Mouse (Mus musculus) kidney, postnatal 0 days (tissue): Measurements from ENCODE around the gene Ppp1cc. TPM values are rescaled to one million over a fixed set of nuclear protein-coding genes. Genes with fewer than 3 reads are reported as not detected.
A peak's percentile ranks its signal among the peaks of the same experiment; 100 is the strongest.

Experiments
- ATAC-seq: fragments of 200-750 bp; cut with Nextera tagmentation; replicated peaks from 2 replicates; pipeline ENCODE4 v1.8.0; 2017; ENCODE audit warnings: low read depth, moderate number of reproducible peaks, moderate TSS enrichment, moderate library complexity; ENCODE audit not compliant: low FRiP score
- DNase-seq: peaks from one replicate; pipeline ENCODE4 v3.0.0-alpha.2; 2016; ENCODE audit warnings: low spot score
- H3K27ac ChIP-seq: fragments of 300-500 bp; sonication (generic); 2 replicates; pipeline ENCODE4 v1.5.1; 2014; ENCODE audit warnings: mild to moderate bottlenecking
- H3K27me3 ChIP-seq: fragments of 300-500 bp; sonication (generic); 2 replicates; pipeline ENCODE4 v1.6.1; 2014; ENCODE audit warnings: low read length, mixed read lengths; ENCODE audit not compliant: insufficient read depth
- H3K36me3 ChIP-seq: fragments of 300-500 bp; sonication (generic); 2 replicates; pipeline ENCODE4 v1.6.1; 2014; ENCODE audit warnings: low read length, mixed read lengths; ENCODE audit not compliant: insufficient read depth
- H3K4me1 ChIP-seq: fragments of 300-500 bp; sonication (generic); replicated peaks from 2 replicates; pipeline ENCODE4 v1.6.1; 2014; ENCODE audit warnings: antibody characterized with exemption, low read length, mixed read lengths; ENCODE audit not compliant: insufficient read depth
- H3K4me2 ChIP-seq: fragments of 300-500 bp; sonication (generic); 2 replicates; pipeline ENCODE4 v1.6.1; 2014; ENCODE audit warnings: mild to moderate bottlenecking, low read length, moderate library complexity, mixed read lengths
- H3K4me3 ChIP-seq: fragments of 300-500 bp; sonication (generic); replicated peaks from 2 replicates; pipeline ENCODE4 v1.5.1; 2014; ENCODE audit warnings: low read depth, low read length
- H3K9ac ChIP-seq: fragments of 300-500 bp; sonication (generic); 2 replicates; pipeline ENCODE4 v1.6.1; 2014; ENCODE audit warnings: low read depth, low read length
- H3K9me3 ChIP-seq: fragments of 300-500 bp; sonication (generic); replicated peaks from 2 replicates; pipeline ENCODE4 v1.6.1; 2016; ENCODE audit warnings: low read length, inconsistent platforms, mixed read lengths
- CTCF ChIP-seq: IDR thresholded peaks from 2 replicates; pipeline ENCODE4 v1.5.1; 2016; ENCODE audit warnings: antibody characterized with exemption, low read depth, mild to moderate bottlenecking, moderate library complexity
- WGBS: fragments of 180-500 bp; shearing (Covaris S2); extraction: QIAGEN DNeasy Blood & Tissue Kit; methylation state at CpG from one replicate; pipeline ENCODE4 v1.1.7; 2014; 5-methylcytosine and 5-hydroxymethylcytosine counted together
- polyA plus RNA-seq: library from polyadenylated mRNA; unstranded; fragments of >200 nt; fragmentation: Nextera tagmentation; extraction: Ambion mirVana; gene quantifications from 2 replicates; pipeline ENCODE4 v1.2.1, GENCODE M21; 2015

The Ppp1cc gene
- polyA plus RNA-seq, 1 experiment from 2014 or later = 220 TPM

DNA sequence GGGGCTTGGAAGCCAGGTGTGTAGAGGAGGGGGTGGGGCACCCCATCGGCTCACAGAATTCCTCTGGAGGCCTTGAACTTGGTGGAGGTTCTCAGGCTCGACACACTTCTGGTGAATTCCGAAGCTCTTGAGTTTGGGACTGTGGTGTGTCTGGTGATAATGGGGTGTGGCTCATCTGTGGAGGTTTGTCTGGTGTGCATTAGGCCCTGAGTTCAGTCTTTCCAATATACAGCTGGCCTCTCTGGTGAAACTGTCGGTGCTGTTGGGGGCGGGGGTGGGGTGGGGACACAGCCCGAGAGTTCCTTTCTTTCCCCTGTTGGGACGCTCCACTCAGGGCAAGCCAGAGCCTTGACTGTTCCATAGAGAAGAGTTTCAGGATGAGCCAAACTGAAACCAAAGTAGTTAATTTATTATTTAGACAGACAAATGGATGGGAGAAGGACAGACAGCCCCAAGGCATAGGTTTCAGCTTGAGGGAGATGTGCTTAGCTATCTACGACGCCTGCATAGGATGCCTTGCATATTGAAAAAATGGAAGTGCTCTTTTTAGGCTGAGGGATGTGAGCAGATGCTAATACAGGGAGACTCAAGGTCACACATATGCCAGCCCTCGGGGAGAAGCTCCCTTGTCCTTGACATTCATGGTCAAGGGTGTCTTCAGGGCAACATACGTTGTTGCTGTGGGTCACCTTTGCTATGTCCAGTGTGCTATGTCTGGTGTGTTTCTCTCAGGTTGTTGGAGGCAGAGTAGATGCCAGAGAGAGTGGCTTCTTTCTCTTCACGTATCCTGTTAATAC lies 60.2 kb downstream of the Ppp1cc start:
- H3K4me2 ChIP-seq = no peak overlapping the region
- 86% methylated on average over 12 of the region's 12 CpGs for WGBS
- no peak overlapping the region for H3K4me3 ChIP-seq

DNA sequence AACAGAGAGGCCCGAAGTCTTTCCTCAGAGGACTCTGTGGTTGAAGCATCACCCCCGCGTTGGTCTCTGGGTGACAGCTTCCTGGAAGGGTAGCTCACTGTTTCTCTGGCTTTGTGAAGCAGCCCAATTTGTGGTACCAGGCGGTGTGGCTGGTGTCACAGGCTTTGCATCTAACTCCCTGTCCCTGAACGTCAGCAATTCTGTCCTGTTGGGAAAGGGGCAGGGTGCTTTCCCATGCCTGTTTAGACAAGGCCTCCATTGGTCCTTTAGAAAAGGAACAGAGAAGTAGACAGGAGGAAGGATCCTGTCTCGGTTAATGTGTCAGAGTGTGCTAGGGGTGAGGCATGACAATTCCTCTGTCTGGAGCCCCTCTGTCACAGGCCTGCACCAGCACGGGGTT lies 60.9 kb downstream of the Ppp1cc start:
- Histone ChIP-seq H3K4me1 (peaks cover 23% of the 10 kb centered on the region; the same call in 1 of the 2 replicates), H3K4me2 (no peak overlapping the region), H3K4me3 (no peak overlapping the region), H3K9ac (no peak overlapping the region), H3K36me3 (no peaks in the 10 kb centered on the region), H3K27me3 (no peaks in the 10 kb centered on the region), H3K9me3 (no peaks in the 10 kb centered on the region), H3K27ac (peak overlapping the region; percentile 75; the same call in 1 of the 2 replicates)
- DNase-seq (no peak), ATAC-seq (no peak)
- TF ChIP-seq CTCF = no peak
- 68% methylated on average over 7 of the region's 7 CpGs for WGBS

More for the DNA sequence above, 60.2 kb downstream of the Ppp1cc start:
- ATAC-seq = no peak
- Histone ChIP-seq H3K27ac (no peak overlapping the region), H3K27me3 (no peaks in the 10 kb centered on the region), H3K4me1 (peaks cover 23% of the 10 kb centered on the region; the same call in 1 of the 2 replicates), H3K36me3 (no peaks in the 10 kb centered on the region), H3K9ac (no peak overlapping the region), H3K9me3 (no peaks in the 10 kb centered on the region)
- TF ChIP-seq CTCF = no peak
- no peak for DNase-seq

DNA sequence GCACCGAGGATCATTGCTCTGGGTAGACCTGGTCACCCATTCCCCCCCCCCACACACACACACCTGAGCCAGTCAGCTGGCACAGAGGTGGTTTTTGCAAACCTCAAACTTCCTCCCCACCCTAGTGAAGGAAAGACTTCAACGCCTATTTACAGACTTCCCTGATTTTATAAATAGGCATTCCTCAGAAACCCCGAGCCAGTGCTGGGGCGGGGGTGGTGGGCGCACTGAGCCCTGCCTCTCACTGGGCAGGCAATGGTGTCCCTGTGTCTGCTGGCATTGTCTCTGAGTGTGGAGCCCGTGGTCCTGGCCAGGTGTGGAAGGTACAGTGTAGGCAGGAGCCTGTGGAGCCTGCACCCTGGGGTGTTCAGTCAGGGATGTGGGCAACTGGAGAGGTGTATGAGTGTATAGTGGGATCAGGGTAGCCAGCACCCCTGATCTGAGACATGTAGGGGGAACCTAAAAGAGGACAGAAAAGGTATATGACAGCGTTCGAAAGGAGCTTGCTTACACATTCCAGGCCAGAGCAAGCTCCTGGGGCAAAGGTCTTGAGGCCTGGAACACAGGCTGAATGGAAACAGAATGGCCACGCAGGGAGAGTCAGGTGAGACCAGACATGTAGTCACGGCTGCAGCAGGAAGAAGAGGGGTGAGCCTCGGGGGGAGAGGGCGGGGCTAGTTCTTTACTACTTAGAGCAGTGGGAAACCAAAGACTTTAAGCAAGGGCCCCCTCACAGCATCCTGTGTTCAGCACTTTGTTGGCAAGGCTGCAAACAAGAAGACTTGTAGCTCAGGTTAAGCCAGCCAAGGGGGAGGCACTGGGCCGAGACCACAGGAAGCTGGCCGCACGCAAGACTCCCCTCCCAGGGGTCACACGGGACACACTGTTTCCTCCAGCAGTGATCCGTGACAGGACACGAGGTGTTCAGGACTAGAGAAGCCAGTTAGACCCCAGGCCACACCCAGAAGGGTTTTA lies 61.9 kb downstream of the Ppp1cc start:
- Histone ChIP-seq H3K4me2 (no peak overlapping the region), H3K4me1 (peaks cover 23% of the 10 kb centered on the region; the same call in 1 of the 2 replicates), H3K36me3 (no peaks in the 10 kb centered on the region), H3K9me3 (no peaks in the 10 kb centered on the region), H3K27me3 (no peaks in the 10 kb centered on the region), H3K4me3 (no peak overlapping the region), H3K9ac (peak overlapping the region; percentile 1; the same call in 1 of the 2 replicates), H3K27ac (peak overlapping the region; percentile 75)
- TF ChIP-seq CTCF = no peak
- ATAC-seq (peak; percentile 93), DNase-seq (peak; percentile 70)
- 27% methylated on average over 18 of the region's 18 CpGs for WGBS

DNA sequence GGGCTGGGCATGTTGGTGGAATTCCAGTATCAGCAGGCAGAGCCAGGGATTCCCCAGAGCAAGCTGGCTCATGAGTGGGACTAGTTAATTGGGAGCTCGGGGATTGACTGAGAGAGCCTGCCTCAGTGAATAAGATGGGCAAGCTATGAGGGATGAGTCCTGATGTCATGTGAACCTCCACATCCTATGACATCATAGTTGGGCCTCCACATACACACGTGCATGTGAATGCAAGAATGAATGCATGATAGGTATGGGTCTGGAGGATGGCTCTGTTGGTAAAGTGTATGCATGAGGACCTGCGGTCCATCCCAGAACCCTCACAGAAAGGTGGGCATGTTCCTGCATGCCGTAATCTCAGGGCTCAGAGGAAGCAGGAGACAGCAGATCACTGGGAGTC lies 63.0 kb downstream of the Ppp1cc start:
- Histone ChIP-seq H3K9me3 (no peaks in the 10 kb centered on the region), H3K4me1 (peaks cover 23% of the 10 kb centered on the region), H3K9ac (no peak overlapping the region), H3K4me2 (no peak overlapping the region), H3K27ac (peak overlapping the region; percentile 75), H3K36me3 (no peaks in the 10 kb centered on the region), H3K27me3 (no peaks in the 10 kb centered on the region), H3K4me3 (no peak overlapping the region)
- DNase-seq (no peak), ATAC-seq (no peak)
- TF ChIP-seq CTCF = no peak
- 90% methylated on average over 4 of the region's 4 CpGs for WGBS

DNA sequence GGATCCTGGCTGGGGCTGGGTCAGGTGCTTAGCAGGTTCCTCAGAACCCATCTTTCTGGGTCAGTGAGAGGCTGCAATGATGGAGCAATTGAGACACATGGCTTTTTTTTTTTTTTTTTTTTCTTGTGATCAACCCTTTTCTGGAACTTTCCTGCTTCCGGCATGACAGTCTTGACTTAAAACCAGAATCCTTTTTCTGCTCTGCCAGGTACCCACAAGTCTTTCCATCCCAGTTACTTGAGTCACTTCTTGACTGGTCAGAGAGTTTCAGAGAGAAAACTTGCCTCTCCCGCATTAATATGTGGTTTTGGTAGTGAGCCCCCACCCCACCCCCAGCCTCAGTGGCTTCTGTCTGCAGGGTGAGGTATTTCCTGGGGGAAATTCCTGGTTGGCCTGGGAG lies 66.2 kb downstream of the Ppp1cc start:
- H3K9ac ChIP-seq = no peak overlapping the region
- H3K27me3 ChIP-seq = no peaks in the 10 kb centered on the region
- no peaks in the 10 kb centered on the region for H3K36me3 ChIP-seq
- DNase-seq (no peak), ATAC-seq (no peak)
- no peak overlapping the region for H3K4me3 ChIP-seq
- TF ChIP-seq CTCF = no peak
- H3K27ac ChIP-seq = no peak overlapping the region
- 0 out of 2 replicates have a peak, but pooled peaks cover 3% of the 10 kb centered on the region for H3K9me3 ChIP-seq
- WGBS = 88% methylated on average over 2 of the region's 2 CpGs
- H3K4me2 ChIP-seq = no peak overlapping the region
- peaks cover 20% of the 10 kb centered on the region for H3K4me1 ChIP-seq

Other genes starting within 250 kb of the Ppp1cc start
- gene Cux2, start 108.2 kb upstream of the Ppp1cc start, polyA plus RNA-seq = 5.1 and 5.9 TPM in 2 replicates
- gene Myl2, start 57.3 kb upstream of the Ppp1cc start, polyA plus RNA-seq = 0.80 and 1.4 TPM in 2 replicates
- gene Ccdc63, start 17.5 kb upstream of the Ppp1cc start, polyA plus RNA-seq = not detected in 2 replicates
- gene Hvcn1, start 48.5 kb downstream of the Ppp1cc start, polyA plus RNA-seq = 12.2 and 13.5 TPM in 2 replicates
- gene Tctn1, start 106.2 kb downstream of the Ppp1cc start, polyA plus RNA-seq = 5.2 and 6.6 TPM in 2 replicates
- 10.4 and 12.1 TPM in 2 replicates for gene Pptc7, start 126.1 kb downstream of the Ppp1cc start, polyA plus RNA-seq
- gene Rad9b, start 196.0 kb downstream of the Ppp1cc start, polyA plus RNA-seq = 11.3 and 11.8 TPM in 2 replicates
- 295 and 301 TPM in 2 replicates for gene Vps29, start 196.1 kb downstream of the Ppp1cc start, polyA plus RNA-seq
- 64.4 and 64.5 TPM in 2 replicates for gene Gpn3, start 213.6 kb downstream of the Ppp1cc start, polyA plus RNA-seq
- gene Fam216a, start 214.1 kb downstream of the Ppp1cc start, polyA plus RNA-seq = 55.7 and 61.0 TPM in 2 replicates
- gene Arpc3, start 233.6 kb downstream of the Ppp1cc start, polyA plus RNA-seq = 136 and 141 TPM in 2 replicates